Mouse (Mus musculus): ENCODE data around the gene Lenep.

Gene Lenep

DNA sequence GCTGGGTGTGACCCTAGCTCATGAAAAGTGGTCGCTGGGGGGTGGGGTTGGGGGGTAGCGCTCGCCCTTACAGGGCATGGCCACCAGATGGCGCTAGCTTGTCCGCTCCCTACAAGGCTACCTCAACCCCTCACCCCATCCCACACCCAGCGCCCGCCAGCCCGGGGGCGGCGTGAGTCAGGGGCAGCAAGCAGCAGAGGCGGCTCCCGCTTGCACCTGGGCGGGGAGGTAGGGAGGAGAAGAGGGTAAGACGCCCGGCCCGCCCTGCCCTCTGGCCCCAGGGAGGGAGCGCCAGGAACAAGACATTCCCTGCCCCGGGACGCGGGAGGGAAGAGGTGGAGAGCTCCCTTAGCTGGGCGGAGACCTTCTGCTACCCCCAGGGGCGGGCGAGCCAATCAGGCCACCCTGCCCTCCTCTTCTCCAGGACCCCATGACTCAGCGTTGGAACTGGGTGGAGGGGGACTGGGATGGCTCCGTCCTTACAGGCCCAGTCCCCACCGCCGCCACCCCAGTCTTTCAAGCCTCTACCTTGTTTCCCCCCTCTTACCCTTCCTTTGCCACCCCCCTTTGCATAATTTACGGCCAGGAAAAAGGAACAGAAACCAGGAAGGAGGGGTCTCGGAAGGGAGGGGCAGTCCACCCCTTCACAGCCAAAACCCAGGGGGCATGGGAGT is 24.1 kb downstream of the Lenep start:
- DNase-seq (ENCODE audit: low spot score in 2 of 2), result peak; percentile 72 to 81

DNA sequence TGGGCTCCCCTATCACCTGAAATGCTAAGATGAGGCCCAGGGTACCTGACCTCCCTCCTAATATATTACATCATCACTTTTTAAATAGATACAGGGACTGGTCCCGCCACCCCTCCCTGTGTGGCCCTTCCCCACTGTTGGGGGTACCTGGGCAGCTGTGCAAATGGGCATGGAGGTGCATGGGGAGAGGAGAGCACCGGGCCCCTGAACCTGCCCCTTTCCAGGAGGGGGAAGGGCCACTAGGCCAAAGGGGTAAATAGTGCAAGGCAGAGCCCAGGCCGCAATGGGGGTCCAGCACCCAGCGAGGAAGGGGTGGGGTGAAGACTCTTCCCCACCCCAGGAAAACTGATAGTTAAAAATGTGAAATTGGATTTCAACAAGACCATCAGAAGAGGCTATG is 24.8 kb downstream of the Lenep start:
- no peak for DNase-seq (ENCODE audit: low spot score in 2 of 2)

DNA sequence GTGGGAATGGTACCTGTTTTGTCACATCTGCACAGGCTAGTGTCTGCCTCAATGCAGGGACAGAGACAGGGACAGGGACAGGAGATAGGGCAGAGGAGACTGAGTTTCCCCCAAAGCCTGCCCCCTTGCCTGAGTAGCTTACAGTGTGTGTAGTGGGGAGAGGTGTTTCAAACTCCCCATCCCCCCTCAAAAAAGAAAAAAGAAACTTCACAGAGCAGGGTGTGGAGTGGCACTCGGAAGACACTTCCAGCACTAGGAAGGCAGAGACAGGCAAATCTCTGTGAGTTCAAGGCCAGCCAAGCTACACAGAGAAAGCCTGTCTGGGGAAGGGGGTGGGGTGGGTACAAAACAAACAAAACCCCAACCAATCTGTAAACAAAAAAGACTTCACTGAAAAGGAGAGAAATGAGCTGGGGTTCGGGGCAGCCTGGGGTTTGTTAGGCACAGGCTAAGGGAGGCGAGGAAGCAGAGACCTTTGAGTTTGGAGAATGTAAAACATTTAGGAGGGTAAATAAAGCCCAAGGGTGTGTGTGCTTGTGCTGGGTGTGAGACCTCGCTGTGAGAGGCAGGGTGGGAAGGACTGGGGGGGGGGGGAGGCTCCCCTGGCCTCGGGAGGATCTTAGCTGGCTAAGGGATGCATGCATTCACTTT is 28.9 kb downstream of the Lenep start:
- DNase-seq (ENCODE audit: low spot score in 2 of 2), result no peak

DNA sequence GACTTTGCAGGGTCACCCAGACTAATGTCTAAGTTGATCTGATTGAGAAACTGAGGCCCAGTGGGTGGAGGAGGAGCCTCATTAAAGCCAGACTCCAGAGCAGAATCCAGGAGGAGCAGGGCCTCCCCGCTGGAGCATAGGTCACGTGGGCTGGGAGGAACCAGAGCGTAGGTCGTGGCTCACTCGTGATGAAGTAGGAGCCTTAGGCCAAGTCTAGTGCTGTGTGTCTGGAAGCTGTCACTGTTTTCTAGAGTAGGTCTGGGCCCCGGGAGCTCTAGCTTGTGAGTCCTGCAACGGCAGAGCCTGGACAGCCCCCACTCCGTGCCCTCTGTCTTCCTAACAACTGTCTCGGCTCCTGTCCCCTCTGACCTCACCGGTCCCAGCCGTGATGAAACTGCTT is 35.3 kb downstream of the Lenep start:
- DNase-seq (ENCODE audit: low spot score in 2 of 2), result no peak

DNA sequence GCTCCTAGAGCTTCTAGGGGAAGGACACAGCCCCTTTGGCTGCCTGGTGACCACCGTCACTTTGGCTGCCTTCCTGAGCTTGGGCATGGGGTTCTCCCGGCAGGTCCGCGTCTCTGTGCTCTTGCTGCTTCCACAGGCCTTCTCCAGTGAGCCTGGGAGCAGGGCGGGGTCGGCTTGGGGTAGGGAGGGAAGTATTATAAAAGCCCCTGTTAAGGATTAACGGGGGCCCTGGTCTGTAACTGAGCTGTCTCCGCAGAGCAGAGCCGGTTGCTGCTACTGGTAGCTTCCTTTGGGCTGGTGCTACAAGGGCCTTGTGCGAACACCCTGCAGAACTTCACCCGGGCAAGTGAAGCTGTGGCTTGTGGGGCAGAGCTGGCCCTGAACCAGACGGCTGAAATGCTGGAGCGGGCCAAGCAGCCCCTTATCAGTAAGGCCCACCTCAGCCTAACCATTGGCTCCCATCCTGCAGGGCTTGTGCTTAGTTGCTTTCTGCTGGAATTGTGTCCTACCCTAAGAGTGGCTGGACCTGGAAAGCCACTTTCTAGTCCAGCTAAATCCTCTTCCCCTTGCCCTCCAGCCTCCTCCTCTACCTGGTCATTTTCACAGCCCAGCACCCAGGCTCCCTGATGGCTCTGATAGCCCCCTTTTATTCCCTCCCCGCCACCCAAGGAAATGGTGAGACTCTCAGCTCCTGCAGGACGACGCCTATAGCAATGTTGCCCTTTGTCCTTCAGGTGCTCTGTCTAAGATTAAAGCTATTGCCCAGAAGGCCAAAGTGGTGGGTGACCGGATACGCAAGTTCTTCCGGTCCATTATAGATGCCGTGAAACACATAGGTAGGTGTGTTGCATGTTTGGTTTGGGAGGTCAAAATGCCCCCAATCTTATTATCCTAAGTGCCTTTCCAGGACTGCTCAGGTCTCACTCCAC is 36.8 kb downstream of the Lenep start:
- no peak for DNase-seq (ENCODE audit: low spot score in 2 of 2)

DNA sequence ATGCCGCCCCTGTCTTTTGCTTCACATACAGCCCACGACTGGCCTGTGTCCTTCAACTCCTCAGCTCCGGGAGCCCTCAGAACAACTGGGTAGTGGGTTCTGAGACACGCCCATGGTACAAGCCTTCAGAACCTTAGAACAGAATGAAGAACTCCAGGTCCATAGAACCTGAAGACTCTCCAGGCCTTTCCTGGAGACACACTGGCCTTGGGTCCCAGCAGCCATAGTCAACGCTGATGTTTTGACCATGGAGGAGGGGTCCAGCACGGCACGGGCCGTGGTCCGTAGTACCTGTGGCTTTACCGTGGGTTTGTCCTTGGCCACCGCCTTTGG is 37.5 kb downstream of the Lenep start, which contains the start of gene Dcst1:
Gene Dcst1 (minus strand): TSS at position 101 of the 333 bp plus-strand sequence.
- no peak for DNase-seq (ENCODE audit: low spot score in 2 of 2)

DNA sequence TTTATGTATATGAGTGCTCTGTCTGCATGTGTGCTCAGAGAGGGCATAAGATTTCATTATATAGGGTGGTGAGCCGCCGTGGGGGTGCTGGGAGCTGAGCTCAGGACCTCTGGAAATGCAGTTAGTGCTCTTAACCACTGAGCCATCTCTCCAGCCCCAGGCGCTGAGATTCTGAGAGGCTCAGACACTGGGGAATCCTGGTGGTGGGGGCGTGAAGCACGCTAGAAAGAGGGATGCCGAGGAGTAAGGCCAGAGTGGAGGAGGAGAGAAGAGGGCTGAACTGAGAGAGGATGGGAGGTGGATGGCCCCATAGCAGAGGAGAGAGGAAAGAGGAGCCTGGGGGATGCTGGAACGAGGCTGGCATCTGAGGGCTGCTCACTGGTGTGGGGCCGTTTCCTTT is 38.0 kb downstream of the Lenep start:
- no peak for DNase-seq (ENCODE audit: low spot score in 2 of 2)

DNA sequence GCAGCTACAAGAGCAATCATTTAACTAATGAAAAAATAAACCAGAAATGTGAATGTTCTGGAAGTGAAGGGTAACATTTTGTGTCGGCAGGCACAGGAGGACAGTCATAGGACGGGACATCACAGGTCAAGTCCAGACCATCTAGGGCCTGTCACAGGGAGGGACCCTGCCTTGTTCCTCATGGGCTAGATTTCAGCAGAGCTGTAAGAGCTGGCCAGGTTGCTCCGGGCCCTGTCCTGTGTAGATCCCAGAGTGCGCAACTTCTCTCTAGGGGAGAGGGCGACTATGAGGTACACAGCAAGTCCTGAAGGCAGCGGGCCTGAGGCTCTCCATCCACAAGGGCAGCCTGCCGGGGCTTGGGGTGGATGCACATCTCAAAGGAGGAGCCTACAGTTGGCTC is 40.9 kb downstream of the Lenep start, which contains the start of gene Dcst2:
Gene Dcst2 (plus strand): TSS at position 301 of the 400 bp plus-strand sequence.
- DNase-seq (ENCODE audit: low spot score in 2 of 2), result no peak

DNA sequence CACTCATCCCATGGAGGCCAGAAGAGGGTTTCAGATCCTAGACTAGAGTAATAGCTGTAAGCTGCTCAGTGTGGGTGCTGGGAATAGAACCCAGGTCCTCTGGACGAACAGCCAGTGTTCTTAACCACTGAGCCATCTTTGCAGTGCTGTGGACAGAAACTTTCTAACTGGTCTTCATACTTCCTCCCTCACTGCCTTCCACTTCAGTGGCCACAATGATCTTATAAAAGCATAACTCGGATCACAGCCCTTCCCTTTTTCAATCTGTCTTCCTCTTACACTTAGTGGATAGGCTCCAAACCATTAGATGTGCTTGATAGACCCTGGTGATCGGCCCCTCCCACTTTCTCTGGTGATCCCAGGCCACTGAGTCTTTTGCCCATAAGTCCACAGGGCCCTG is 42.4 kb downstream of the Lenep start:
- no peak for DNase-seq (ENCODE audit: low spot score in 2 of 2)

DNA sequence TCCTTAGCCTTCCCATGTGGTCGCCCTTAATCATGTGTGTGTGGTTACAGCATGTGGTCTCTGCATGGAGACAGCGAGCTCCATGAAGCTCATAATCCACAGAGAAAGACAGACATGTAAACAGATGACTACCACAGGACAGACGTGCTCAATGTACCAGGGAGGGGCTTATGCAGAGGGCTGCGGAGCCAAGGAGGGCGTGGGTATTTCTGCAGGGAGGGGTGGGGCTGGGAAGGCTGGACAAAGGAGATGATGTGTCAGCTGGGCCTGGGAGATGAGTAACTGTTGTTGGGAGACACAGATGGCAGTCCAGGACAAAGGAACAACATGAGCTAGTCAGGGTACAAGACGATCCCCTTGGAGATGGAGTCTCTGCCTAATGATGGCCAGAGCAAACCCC is 43.0 kb downstream of the Lenep start:
- DNase-seq (ENCODE audit: low spot score in 2 of 2), result no peak

DNA sequence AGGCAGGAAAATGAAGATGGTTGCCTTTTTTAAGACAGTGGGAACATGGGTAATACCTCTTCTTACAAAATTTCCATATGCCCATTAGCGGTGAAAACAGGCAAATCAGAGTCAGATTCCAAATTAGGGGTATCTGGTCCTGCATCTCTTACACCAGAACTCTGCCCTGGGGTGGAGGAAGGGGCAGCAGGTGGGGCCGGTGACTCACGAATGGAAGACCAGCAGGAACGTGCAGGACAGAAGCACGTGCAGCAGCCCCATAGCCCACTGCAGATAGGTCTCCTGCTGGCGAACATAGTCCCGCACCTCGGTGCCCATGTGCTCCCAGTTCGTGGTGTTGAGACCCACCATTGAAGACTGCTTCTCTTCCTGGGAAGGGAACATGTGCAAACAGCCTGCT is 46.6 kb downstream of the Lenep start:
- no peak for DNase-seq (ENCODE audit: low spot score in 2 of 2)

DNA sequence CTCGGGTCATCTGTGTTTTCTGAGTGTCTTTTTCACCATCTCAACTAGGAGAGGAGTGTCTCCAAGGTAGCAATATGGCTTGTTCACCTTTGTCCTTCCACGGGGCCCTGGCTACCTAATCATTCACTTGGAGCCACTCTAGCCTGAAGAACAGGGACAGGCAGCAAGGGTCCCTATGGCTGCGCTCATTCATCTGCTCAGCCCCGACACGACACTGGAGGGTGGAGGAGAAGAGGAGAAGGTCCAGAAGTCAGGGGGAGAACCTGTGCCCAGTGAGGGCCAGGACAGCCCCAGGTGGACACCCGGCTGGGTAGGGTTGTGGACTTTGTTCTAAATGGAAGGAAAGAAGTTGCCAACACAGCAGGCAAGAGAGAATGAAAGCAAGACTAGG is 47.1 kb downstream of the Lenep start:
- DNase-seq (ENCODE audit: low spot score in 2 of 2), result no peak

DNA sequence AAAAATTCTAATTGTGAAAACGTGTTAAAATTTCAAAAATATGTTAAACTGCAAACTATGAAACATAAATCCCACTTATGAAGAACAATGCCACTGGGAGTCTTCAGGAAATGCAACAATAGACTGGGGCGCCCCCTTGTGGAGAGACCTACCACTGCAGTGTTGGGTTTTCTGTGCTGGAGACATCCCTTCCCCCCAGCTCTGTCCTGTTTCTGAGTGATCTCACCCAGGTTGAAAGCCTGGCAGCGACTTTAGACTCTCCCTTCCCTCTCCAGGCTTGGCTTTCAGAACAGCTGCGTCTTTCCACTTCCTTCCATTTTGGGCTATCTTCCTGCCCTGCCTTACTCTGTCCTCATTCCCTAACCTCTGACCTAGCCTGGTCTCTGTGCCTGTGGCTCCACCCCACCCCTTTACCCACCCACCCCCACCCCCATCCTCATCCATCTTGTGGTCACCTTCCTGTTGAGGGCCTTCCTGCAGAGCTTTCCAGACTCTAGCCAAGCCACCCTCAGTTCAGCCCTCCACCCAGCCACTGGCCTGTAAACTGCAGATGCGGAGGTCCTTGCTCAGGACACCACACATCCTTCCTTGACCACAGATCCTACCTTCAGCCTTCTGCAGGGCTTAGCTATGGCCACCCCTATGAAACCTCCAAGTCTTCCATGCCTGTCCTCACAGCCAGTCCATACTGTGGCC is 47.6 kb downstream of the Lenep start:
- DNase-seq (ENCODE audit: low spot score in 2 of 2), result peak; percentile 74 to 85

DNA sequence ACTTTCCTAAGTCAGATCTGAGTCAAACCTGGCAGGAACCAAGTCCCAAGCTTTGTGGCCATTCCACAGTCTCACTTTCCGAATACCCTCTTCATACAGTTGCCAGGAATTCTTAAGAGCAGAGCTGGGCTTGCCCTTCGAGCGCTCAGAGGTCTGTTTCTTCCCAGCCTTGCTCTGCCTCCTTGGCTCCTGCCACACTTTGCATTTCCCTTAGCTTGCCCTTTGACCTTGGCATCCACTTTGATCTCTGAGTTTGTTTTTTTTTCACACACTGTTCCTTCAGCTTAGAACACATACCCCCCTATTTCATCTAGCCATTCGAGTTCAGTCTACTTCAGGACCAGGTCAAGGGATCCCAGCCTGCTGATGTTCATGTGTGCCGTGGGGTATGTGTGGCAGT is 51.3 kb downstream of the Lenep start:
- no peak for DNase-seq (ENCODE audit: low spot score in 2 of 2)

Data from heart, adult 9 months (tissue).